Mouse (Mus musculus) thymus, postnatal 0 days (tissue): ENCODE measurements around the gene Mdp1. TPM values are rescaled to one million over a fixed set of nuclear protein-coding genes. Genes with fewer than 3 reads are reported as not detected.
A peak's percentile ranks its signal among the peaks of the same experiment; 100 is the strongest.

ENCODE experiments used
- DNase-seq: peaks from one replicate; pipeline ENCODE4 v3.0.0-alpha.2; 2015; ENCODE audit warnings: low spot score
- polyA plus RNA-seq: library from polyadenylated mRNA; unstranded; fragments of >200 nt; fragmentation: Nextera tagmentation; extraction: Ambion mirVana; gene quantifications from 2 replicates; pipeline ENCODE4 v1.2.1, GENCODE M21; 2015

Mdp1 gene
- polyA plus RNA-seq, 1 experiment from 2014 or later, result 80.2 TPM

DNA sequence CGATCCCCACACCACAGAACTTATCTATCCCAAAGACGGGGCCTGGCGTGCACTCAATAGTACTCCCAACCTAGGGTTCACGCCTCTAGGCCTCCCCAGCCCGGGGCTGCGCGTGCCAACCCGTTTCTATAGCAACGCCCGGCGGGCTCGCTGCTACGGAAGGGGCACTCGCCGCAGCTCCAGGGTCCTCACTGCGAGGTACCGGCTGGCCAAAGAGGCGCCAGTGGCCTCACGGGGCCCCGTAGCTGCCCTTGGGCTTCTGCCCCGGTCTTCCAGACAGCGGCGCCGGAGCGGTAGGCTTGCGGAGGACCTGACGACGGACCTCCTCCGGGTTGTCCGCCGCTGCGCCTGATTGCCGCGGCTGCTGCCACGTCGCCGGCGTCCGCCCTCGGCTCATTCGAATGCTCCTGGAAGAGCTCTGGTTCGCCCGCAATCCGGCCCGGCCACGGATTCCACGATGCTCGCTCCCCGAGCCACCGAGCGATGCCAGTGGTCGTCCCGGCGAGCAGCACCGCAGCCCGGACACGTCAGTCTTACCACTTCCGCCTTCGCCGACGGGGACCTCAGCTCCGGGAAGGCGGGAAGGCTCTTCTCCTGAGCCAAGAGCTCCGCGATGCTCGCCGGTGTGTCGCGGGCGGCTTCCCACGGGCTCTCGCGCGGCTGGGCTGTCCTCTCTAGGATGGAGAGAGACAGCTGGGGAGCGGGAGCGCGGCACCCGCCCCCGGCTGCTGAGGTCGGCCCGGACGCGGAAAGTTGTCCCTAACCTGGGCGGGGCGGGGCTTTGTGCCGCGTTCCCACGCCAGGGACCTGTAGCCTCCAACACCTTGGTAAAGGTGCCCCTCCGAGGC, 17.0 kb downstream of the Mdp1 start, which contains the start of gene Tm9sf1:
Gene Tm9sf1, minus strand, starts transcription at position 747 of the 848 bp plus-strand sequence.
- peak; percentile 78 for DNase-seq

DNA sequence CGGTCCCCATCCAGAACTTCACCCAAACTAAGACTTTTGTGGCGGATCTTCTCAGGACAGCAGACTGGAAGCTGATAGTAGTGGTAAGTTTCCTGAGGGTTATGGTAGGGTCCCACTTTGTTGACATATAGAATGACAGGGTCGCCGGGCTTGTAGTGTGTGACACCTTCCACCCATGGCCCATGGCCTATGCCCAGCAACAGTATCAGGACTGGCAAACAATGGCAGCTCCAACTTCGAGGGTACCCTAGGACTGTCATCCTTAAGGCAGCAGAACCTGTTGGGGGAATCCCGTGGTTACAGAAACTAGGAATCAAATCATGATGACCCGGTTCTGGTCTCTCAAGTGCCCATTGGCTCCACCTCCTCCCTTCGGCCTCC, 17.6 kb downstream of the Mdp1 start:
- DNase-seq, result no peak

DNA sequence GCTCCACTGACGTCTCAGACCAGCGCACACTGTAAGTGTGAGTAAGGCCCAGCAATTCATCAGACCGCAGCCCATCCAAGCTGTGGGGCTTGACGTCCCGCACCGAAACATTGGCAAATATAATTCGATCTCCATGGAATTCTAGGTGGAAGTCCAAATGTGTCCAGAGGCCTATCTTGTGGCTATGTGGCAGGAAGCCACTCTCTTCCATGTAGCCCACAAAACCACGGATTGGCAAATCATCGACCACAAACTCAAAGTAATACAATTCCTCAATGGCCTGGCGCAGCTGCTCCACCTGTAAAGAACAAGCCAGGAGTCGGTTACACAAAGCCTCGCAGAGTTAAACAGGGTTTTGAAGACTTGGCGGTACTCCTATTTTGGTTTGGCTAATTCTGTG, 19.0 kb downstream of the Mdp1 start:
- DNase-seq, result no peak

DNA sequence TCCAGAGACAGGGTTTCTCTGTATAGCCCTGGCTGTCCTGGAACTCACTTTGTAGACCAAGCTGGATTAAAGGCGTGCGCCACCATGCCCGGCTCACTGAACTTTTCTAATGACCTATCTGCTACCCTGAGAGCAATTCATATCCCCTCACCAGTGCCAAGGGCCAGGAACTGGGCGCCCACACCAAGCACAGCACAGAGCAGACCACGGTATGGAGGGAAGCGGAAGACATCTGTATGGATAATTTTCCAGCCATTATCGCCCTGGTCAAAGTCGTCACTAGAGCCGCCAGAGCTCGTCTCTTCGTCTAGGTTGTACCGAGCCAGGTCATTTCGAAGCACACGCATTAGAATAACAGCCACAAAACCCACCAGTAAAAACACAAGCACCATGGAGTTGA, 19.5 kb downstream of the Mdp1 start:
- DNase-seq, result no peak

GRCm38 (mm10) chr14:55637795-55638194, 22.5 kb downstream of the Mdp1 start, which contains the start of gene Gm49378:
TSS of gene Gm49378 (minus strand) at chr14:55637895.
- no peak for DNase-seq

GRCm38 (mm10) chr14:55635523-55636007, 24.7 kb downstream of the Mdp1 start, which contains the start of gene Ipo4:
TSS of gene Ipo4 (minus strand) at chr14:55635957.
- peak; percentile 93 for DNase-seq

DNA sequence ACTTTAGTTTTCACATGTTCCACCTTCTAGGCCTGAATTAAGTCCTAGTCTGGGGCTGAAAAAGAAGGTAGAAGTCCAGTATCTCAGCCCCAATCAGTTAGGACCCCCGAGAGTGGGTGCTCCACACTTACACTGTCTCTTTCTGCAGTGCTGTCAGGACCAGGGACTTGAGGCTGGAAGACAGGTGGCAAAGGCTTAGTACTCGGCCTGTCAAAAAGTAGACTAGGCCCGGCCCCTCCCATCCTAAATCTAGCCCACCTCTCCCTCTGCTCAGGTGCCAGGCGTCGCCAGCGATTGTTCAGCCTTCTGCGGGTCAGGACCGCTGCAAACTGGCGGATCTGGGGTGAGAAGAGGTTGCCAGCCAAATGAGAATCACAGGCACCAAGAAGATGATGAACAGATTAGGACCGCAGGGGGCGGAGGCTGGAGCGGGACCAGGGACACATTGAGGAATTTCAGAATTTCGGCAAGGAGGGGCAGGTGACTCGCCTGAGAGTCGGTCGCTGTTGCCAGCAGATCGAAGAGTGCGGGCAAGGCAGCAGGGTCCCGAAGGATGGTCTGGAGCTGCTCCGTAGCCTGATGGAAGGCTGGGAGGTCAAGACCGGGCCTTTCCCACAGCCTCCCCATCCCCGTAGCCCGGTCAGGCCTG, 25.3 kb downstream of the Mdp1 start:
- DNase-seq, result no peak

- DNase-seq, result peak; percentile 80
Measured at GRCm38 (mm10) chr14:55629312-55629711, 31.0 kb downstream of the Mdp1 start.

GRCm38 (mm10) chr14:55628077-55628827, 32.1 kb downstream of the Mdp1 start:
- no peak for DNase-seq

- DNase-seq, result no peak
Measured at GRCm38 (mm10) chr14:55618486-55619195, 41.7 kb downstream of the Mdp1 start.

DNA sequence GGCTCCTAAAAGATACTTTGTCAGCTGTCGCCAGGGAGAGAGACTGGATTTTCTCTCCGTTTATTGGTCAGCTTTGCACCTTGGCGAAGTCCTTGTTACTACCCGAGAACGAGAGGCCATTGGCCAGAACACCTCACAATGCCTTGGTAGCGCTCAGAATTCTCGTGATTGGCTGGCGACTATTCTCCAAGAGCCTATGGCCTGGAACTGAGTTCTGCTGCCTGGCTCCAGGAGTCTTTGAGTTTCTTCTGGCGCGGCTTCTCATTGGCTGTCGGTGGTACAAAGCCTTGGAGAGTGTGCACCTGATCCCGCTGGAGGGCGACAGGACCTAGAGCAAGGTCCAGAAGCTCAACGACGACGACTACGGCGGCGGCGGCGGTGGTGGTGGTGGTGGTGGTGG, 42.5 kb downstream of the Mdp1 start, which contains the start of gene Rec8:
Gene Rec8, plus strand, starts transcription at position 216 of the 400 bp plus-strand sequence.
- DNase-seq, result peak; percentile 64

- DNase-seq, result no peak
Measured at GRCm38 (mm10) chr14:55616844-55617243, 43.5 kb downstream of the Mdp1 start.

DNA sequence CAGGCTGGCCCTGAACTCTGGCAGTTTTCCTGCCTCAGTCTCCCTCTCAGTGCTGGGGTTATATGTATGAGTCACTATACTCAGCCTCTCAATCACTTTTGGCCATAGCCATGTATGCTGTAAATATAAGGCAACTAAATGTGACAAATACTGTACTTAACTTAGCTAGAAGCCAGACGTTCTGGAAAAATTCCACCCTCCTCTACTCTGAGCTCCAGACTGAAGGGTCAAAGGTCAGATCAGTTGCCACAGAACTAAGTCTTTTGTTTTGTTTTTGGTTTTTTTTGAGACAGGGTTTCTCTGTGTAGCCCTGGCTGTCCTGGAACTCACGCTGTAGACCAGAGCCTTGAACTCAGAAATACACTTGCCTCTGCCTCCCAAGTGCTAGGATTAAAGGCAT, 44.4 kb downstream of the Mdp1 start:
- no peak for DNase-seq

DNA sequence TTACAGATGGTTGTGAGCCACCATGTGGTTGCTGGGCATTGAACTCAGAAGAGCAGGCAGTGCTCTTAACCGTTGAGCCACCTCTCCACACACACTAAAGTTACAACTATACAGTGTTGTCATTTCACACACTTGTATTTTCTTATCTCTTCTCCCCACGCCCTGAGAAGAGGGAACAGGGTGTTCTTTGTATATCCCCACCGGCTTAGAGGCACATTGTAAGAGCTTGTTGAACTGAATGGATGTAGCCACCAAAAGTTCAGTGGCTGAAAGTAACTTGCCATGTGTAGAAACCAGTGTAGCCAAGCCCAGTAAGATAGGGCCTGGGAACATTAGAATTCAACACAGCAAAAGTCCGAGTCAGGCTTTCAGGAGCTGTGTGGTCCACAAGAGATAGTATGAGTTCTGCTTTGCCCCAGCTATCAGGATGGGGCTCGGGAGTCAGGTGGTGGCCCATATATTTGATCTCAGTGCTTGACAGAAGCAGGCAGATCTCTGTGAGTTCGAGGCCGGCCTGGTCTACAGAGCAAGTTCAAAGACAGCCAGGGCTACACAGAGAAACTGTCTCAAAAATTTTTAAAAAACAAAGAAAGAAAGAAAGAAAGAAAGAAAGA, 45.6 kb downstream of the Mdp1 start:
- DNase-seq, result no peak

- DNase-seq, result no peak
Measured at GRCm38 (mm10) chr14:55613346-55613745, 47.0 kb downstream of the Mdp1 start.

DNA sequence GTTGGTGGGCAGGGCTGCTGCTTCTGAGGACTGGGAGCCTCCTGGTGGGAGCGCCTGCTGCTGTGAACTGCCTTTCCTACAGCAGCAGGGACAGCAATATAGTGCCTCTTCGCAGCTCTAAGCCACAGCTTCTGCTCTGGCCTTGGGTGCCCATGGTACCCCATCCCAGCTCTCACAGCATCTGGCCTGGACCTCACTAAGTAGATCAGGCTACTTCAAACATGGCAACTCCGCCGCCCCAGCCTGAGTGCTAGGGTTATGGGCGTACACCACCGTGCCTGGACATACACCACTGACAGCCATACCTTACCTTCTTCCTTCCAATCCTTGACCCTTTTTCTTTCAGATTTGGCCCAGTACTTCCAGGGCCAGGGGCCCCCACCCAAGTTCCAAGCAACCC, 52.0 kb downstream of the Mdp1 start:
- DNase-seq, result no peak
